Mouse (Mus musculus) MEL (cell line): Measurements from ENCODE around the gene Tnnc1. TPM values are rescaled to one million over a fixed set of nuclear protein-coding genes. Genes with fewer than 3 reads are reported as not detected.

ENCODE experiments used
- DNase-seq: peaks from one replicate; pipeline ENCODE4 v3.0.0; 2011; ENCODE audit warnings: low read depth, low spot score
- H3K27ac ChIP-seq: 2 replicates; pipeline ENCODE4 v1.5.1; 2012; ENCODE audit warnings: low read depth, mild to moderate bottlenecking, control low read depth, low read length, moderate library complexity; ENCODE audit not compliant: control insufficient read depth
- H3K27me3 ChIP-seq, 2 experiments: fragments of 150-350 bp in 1 of 2; sonication (generic) in 1 of 2; 2 replicates each; pipeline ENCODE4 v1.6.1; 2012; ENCODE audit warnings: low read length in 2 of 2, mild to moderate bottlenecking in 2 of 2, improper control_type of control experiment in 1 of 2, moderate library complexity in 1 of 2; ENCODE audit not compliant: insufficient read depth in 2 of 2, control insufficient read depth in 1 of 2
- H3K36me3 ChIP-seq, 2 experiments: 2 replicates each; pipeline ENCODE4 v1.6.1; 2012 to 2014; ENCODE audit warnings: low read length in 2 of 2, improper control_type of control experiment in 1 of 2, inconsistent platforms in 1 of 2, mild to moderate bottlenecking in 1 of 2; ENCODE audit not compliant: insufficient read depth in 2 of 2, control insufficient read depth in 1 of 2
- H3K4me1 ChIP-seq, 2 experiments: fragments of 150-350 bp in 1 of 2; sonication (generic) in 1 of 2; 2 replicates each; pipeline ENCODE4 v1.6.1; 2012; ENCODE audit warnings: low read length in 2 of 2, improper control_type of control experiment in 1 of 2, mild to moderate bottlenecking in 1 of 2; ENCODE audit not compliant: insufficient read depth in 2 of 2, control insufficient read depth in 1 of 2
- H3K4me3 ChIP-seq, 2 experiments: fragments of 150-350 bp in 1 of 2; sonication (generic) in 1 of 2; 2 replicates each; pipeline ENCODE4 v1.5.1; 2012; ENCODE audit warnings: low read depth in 2 of 2, low read length in 2 of 2, mild to moderate bottlenecking in 2 of 2, moderate library complexity in 2 of 2, control low read depth in 1 of 2, improper control_type of control experiment in 1 of 2; ENCODE audit not compliant: control insufficient read depth in 1 of 2, insufficient read depth in 1 of 2
- H3K79me2 ChIP-seq: 2 replicates; pipeline ENCODE4 v1.6.1; 2012; ENCODE audit warnings: mild to moderate bottlenecking, low read length, moderate library complexity; ENCODE audit not compliant: control insufficient read depth, poor library complexity, insufficient read depth
- H3K9ac ChIP-seq: 2 replicates; pipeline ENCODE4 v1.6.1; 2012; ENCODE audit warnings: low read depth, mild to moderate bottlenecking, control low read depth, low read length, moderate library complexity; ENCODE audit not compliant: control insufficient read depth, poor library complexity, severe bottlenecking
- H3K9me3 ChIP-seq: fragments of 150-350 bp; sonication (generic); replicated peaks from 2 replicates; pipeline ENCODE4 v1.6.1; 2012; ENCODE audit warnings: mild to moderate bottlenecking, low read length, improper control_type of control experiment, moderate library complexity; ENCODE audit not compliant: insufficient read depth
- BHLHE40 ChIP-seq: IDR thresholded peaks from 2 replicates; pipeline ENCODE4 v1.6.1; 2012; ENCODE audit warnings: low read depth, mild to moderate bottlenecking, inconsistent platforms, low read length, improper control_type of control experiment, borderline replicate concordance
- CHD1 ChIP-seq: IDR thresholded peaks from 2 replicates; pipeline ENCODE4 v1.6.1; 2012; ENCODE audit warnings: low read depth, mild to moderate bottlenecking, inconsistent platforms, low read length, improper control_type of control experiment
- CHD2 ChIP-seq: IDR thresholded peaks from 2 replicates; pipeline ENCODE4 v1.6.1; 2011; ENCODE audit warnings: low read length, improper control_type of control experiment
- CTCF ChIP-seq, 3 experiments: IDR thresholded peaks in 2 of 3; conservative IDR thresholded peaks in 1 of 3; 2 replicates each; pipeline ENCODE4 v1.5.1; 2011 to 2012; ENCODE audit warnings: low read length in 3 of 3, low read depth in 2 of 3, mild to moderate bottlenecking in 2 of 3, improper control_type of control experiment in 1 of 3, inconsistent platforms in 1 of 3, mixed read lengths in 1 of 3, moderate library complexity in 1 of 3; ENCODE audit not compliant: control insufficient read depth in 1 of 3, insufficient read depth in 1 of 3, poor library complexity in 1 of 3, severe bottlenecking in 1 of 3
- E2F4 ChIP-seq: IDR thresholded peaks from 2 replicates; pipeline ENCODE4 v1.6.1; 2011; ENCODE audit warnings: low read depth, low read length, improper control_type of control experiment, borderline replicate concordance
- GABPA ChIP-seq: IDR thresholded peaks from 2 replicates; pipeline ENCODE4 v1.6.1; 2012; ENCODE audit warnings: low read depth, mild to moderate bottlenecking, inconsistent platforms, low read length, improper control_type of control experiment, moderate library complexity
- HCFC1 ChIP-seq: IDR thresholded peaks from 2 replicates; pipeline ENCODE4 v1.6.1; 2012; ENCODE audit warnings: low read depth, mild to moderate bottlenecking, inconsistent platforms, low read length, improper control_type of control experiment, moderate library complexity
- MAX ChIP-seq: IDR thresholded peaks from 2 replicates; pipeline ENCODE4 v1.6.1; 2011; ENCODE audit warnings: low read length, improper control_type of control experiment
- MYB ChIP-seq: IDR thresholded peaks from 2 replicates; pipeline ENCODE4 v1.6.1; 2011; ENCODE audit warnings: mild to moderate bottlenecking, low read depth, low read length, improper control_type of control experiment
- MYC ChIP-seq: IDR thresholded peaks from 2 replicates; pipeline ENCODE4 v1.6.1; 2011; ENCODE audit warnings: low read depth, mild to moderate bottlenecking, low read length, improper control_type of control experiment, moderate library complexity
- NRF1 ChIP-seq: IDR thresholded peaks from 2 replicates; pipeline ENCODE4 v1.6.1; 2014; ENCODE audit warnings: low read depth, mild to moderate bottlenecking, inconsistent platforms, low read length, improper control_type of control experiment, moderate library complexity; ENCODE audit not compliant: poor library complexity, insufficient read depth, severe bottlenecking
- POLR2AphosphoS2 ChIP-seq: IDR thresholded peaks from 2 replicates; pipeline ENCODE4 v1.6.1; 2011; ENCODE audit warnings: low read length, improper control_type of control experiment
- POLR2AphosphoS5 ChIP-seq: IDR thresholded peaks from 2 replicates; pipeline ENCODE4 v1.6.1; 2012; ENCODE audit warnings: low read depth, borderline replicate concordance, mild to moderate bottlenecking, inconsistent platforms, low read length, moderate library complexity, mixed read lengths
- RCOR1 ChIP-seq: IDR thresholded peaks from 2 replicates; pipeline ENCODE4 v1.6.1; 2012; ENCODE audit warnings: low read depth, mild to moderate bottlenecking, inconsistent platforms, low read length, improper control_type of control experiment
- SIN3A ChIP-seq: IDR thresholded peaks from 2 replicates; pipeline ENCODE4 v1.6.1; 2012; ENCODE audit warnings: low read length, improper control_type of control experiment, inconsistent platforms
- UBTF ChIP-seq: IDR thresholded peaks from 2 replicates; pipeline ENCODE4 v1.6.1; 2012; ENCODE audit warnings: low read depth, mild to moderate bottlenecking, inconsistent platforms, low read length, improper control_type of control experiment, moderate library complexity, borderline replicate concordance; ENCODE audit not compliant: insufficient read depth
- USF1 ChIP-seq: IDR thresholded peaks from 2 replicates; pipeline ENCODE4 v1.6.1; 2014; ENCODE audit warnings: low read depth, mild to moderate bottlenecking, inconsistent platforms, low read length, improper control_type of control experiment, moderate library complexity
- ZKSCAN1 ChIP-seq: IDR thresholded peaks from 2 replicates; pipeline ENCODE4 v1.6.1; 2012; ENCODE audit warnings: low read depth, mild to moderate bottlenecking, inconsistent platforms, low read length, improper control_type of control experiment, moderate library complexity
- ZNF384 ChIP-seq: IDR thresholded peaks from 2 replicates; pipeline ENCODE4 v1.6.1; 2012; ENCODE audit warnings: low read depth, mild to moderate bottlenecking, inconsistent platforms, low read length, improper control_type of control experiment
- polyA plus RNA-seq, 2 experiments: library from polyadenylated mRNA; stranded (reverse) in 1 of 2; unstranded in 1 of 2; fragments of >175 nt in 1 of 2; fragments of >200 nt in 1 of 2; gene quantifications; 2 replicates each; pipeline versions ENCODE4 v1.2.1 to v1.2.4; 2012; ENCODE audit warnings: low replicate concordance in 2 of 2, low read depth in 1 of 2; ENCODE audit not compliant: insufficient read length in 2 of 2, insufficient read depth in 1 of 2, missing spikeins in 1 of 2
- total RNA-seq: library from RNA; depleted of rRNA; stranded (reverse); fragments of 300-350 nt; gene quantifications from 2 replicates; pipeline ENCODE4 v1.2.3, GENCODE M21; 2012

The Tnnc1 gene
- total and polyA plus RNA-seq, 3 experiments, result 0.19 TPM; not detected in 2

DNA sequence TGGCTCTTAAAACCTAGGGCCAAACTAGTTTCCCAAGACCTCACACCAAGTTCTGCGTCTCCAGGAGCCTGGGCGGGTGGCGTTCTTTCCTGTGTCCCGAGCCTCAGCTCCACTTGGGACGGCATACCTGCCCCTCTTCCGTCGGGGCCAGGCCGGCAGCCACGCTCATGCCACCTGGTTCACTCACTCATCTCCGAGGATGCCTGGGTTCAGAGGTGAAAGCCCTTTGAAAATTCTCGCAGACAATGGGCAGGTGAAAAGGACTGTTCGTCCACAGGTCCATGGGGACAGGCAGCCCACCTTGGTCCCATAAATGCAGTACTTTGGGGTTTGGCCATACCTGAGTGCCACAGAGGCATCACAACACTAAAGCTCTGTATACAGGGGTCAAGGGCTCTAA lies 23.9 kb upstream of the Tnnc1 start:
- H3K9me3 ChIP-seq, result no peaks in the 10 kb centered on the region
- no peak overlapping the region for H3K27ac ChIP-seq
- no peaks in the 10 kb centered on the region for H3K27me3 ChIP-seq
- H3K36me3 ChIP-seq, result peaks cover 0 to 28% of the 10 kb centered on the region in 2 experiments; a peak in 2 of 4 replicates
- H3K9ac ChIP-seq, result no peak overlapping the region
- no peaks in the 10 kb centered on the region for H3K79me2 ChIP-seq
- TF ChIP-seq BHLHE40 (no peak), POLR2AphosphoS2 (no peak), CHD2 (no peak), ZNF384 (no peak), GABPA (no peak), ZKSCAN1 (no peak), POLR2AphosphoS5 (no peak), UBTF (no peak)
- DNase-seq, result no peak
- H3K4me3 ChIP-seq, result no peak overlapping the region
- H3K4me1 ChIP-seq, result no peaks in the 10 kb centered on the region

GRCm38 (mm10) chr14:31186656-31187055 lies 21.5 kb upstream of the Tnnc1 start:
- Histone ChIP-seq H3K36me3 (peaks cover 0 to 30% of the 10 kb centered on the region in 2 experiments; a peak in 2 of 4 replicates), H3K79me2 (no peaks in the 10 kb centered on the region)
- TF ChIP-seq E2F4 (no peak), NRF1 (no peak), ZNF384 (no peak), CTCF (IDR thresholded peaks at IDR 0.05 in 2 of 3, conservative IDR thresholded peaks at IDR 0.05 in 1 of 3; ENCODE audit: control insufficient read depth in 1 of 3, insufficient read depth in 1 of 3, low read depth in 2 of 3, low read length in 3 of 3, poor library complexity in 1 of 3, severe bottlenecking in 1 of 3) (no peak), MYC (no peak), MYB (no peak), CHD1 (no peak), RCOR1 (no peak), SIN3A (no peak), HCFC1 (no peak), GABPA (no peak), POLR2AphosphoS5 (no peak), USF1 (no peak), MAX (no peak)
- TF ChIP-seq, all 39 proteins: peak for 0
- Histone ChIP-seq H3K9ac (no peak overlapping the region), H3K27me3 (no peaks in the 10 kb centered on the region), H3K27ac (no peak overlapping the region), H3K9me3 (no peaks in the 10 kb centered on the region), H3K4me1 (no peaks in the 10 kb centered on the region), H3K4me3 (no peak overlapping the region)
- DNase-seq, result no peak
